Mouse (Mus musculus): ENCODE measurements around the gene Tmem25. TPM values are rescaled to one million over a fixed set of nuclear protein-coding genes. Genes with fewer than 3 reads are reported as not detected.
"Not testable (repeated sequence)": the region's sequence is repeated elsewhere in the genome, so short reads cannot be mapped to it uniquely, and the experiment has no call there.

Tmem25 gene
- total RNA-seq, 2 experiments from 2014 or later, result not detected

GRCm38 (mm10) chr9:44792842-44793241 is 6.3 kb downstream of the Tmem25 start:
- ATAC-seq (replicated peaks; ENCODE audit: low FRiP score, poor library complexity, severe bottlenecking), result no peak

- peak; percentile 99 for ATAC-seq (replicated peaks; ENCODE audit: low FRiP score, poor library complexity, severe bottlenecking)
Measured at GRCm38 (mm10) chr9:44772750-44773651, 26.1 kb downstream of the Tmem25 start.

DNA sequence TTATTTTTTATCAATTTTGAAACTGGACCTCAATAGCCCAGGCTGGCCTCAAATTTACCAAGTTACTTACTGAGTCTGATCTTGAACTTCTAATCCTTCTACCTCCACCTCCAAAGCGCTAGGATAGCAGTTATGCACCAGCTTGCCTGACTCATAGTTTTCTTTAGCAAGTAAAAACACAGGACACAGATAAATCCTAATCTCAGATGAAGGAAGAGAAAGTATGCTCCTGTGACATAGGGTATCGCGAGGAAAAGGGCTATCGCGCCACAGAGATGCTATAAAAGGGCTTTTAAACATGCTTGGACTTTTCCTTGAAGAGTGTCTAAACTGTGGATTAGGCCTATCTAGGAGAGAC is 26.7 kb downstream of the Tmem25 start:
- no peak for ATAC-seq (replicated peaks; ENCODE audit: low FRiP score, poor library complexity, severe bottlenecking)

DNA sequence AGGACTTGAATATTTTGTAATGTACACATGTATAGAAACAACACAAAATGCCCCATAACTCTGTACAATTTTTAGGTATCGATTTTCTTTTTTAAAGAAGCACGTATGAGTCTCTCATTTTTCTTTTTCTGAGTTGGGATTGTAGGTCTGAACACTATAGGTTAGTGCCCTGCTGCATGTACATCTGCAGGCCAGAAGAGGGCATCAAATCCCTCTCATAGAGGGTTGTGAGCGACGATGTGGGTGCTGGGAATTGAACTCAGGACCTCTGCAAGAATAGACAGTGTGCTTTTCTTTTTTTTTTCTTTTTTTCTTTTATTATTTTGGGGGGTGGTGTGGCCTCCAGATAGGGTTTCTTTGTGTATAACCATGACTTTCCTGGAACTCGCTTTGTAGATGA is 27.7 kb downstream of the Tmem25 start:
- ATAC-seq (replicated peaks; ENCODE audit: low FRiP score, poor library complexity, severe bottlenecking), result no peak

DNA sequence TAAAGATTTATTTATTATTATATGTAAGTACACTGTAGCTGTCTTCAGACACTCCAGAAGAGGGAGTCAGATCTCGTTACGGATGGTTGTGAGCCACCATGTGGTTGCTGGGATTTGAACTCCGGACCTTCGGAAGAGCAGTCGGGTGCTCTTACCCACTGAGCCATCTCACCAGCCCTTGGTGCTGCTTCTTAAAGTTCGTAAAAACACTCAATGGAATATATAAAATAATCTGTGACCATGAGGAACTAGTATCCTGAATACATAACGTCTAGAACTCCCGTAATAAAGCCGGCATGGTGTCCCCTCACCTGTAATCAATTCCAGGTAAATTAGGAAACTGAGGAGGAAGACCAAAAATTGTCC is 31.1 kb downstream of the Tmem25 start:
- not testable (repeated sequence) for ATAC-seq (replicated peaks; ENCODE audit: low FRiP score, poor library complexity, severe bottlenecking)

- peak; percentile 95 for ATAC-seq (replicated peaks; ENCODE audit: low FRiP score, poor library complexity, severe bottlenecking)
Measured at GRCm38 (mm10) chr9:44767101-44768028, 31.7 kb downstream of the Tmem25 start, which contains the start of the genes Arcn1 and Ift46. Arcn1 (minus strand) TSS chr9:44767845. Ift46 (plus strand) TSS chr9:44767908.

DNA sequence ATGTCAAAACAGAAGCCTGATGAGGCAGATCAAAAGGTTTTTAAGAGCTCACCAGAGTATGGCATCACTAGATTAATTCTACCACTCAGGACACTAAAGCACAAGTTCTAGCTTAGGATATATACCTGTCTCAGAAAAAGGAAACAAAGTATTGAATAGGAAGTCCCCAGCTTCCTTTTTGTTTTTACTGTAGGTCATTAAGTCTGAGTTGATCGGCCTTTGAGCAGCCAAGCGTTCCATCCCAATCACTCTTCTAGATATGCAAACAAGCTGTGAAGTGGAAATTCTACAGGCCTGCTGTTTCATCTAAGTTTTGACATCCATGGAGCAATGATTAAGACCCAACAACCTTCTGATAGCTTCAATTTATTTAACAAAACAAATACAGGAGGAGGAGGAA is 38.2 kb downstream of the Tmem25 start:
- no peak for ATAC-seq (replicated peaks; ENCODE audit: low FRiP score, poor library complexity, severe bottlenecking)

- ATAC-seq (replicated peaks; ENCODE audit: low FRiP score, poor library complexity, severe bottlenecking), result no peak
Measured at GRCm38 (mm10) chr9:44748473-44748872, 50.6 kb downstream of the Tmem25 start.

- ATAC-seq (replicated peaks; ENCODE audit: low FRiP score, poor library complexity, severe bottlenecking), result no peak
Measured at GRCm38 (mm10) chr9:44747341-44747740, 51.8 kb downstream of the Tmem25 start.

- no peak for ATAC-seq (replicated peaks; ENCODE audit: low FRiP score, poor library complexity, severe bottlenecking)
Measured at GRCm38 (mm10) chr9:44746666-44747065, 52.4 kb downstream of the Tmem25 start.

DNA sequence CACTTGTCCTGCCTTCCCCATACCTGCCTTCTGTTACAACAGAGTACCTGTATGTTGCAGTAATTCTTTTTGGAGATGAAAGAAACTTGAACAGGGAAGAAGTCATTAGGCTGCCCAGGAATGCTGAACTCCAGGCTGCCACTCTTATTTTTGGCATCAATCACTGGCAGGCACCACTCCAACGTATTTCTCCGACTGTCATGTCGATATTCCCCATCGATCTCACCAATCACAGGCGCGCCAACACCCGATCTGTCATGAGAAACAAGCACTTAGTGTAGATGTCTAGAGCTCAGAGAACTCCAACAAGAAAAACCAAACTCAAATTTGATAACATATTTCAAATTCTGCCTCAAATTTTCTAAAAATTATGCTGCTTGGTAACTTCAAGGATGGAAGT is 53.7 kb downstream of the Tmem25 start:
- no peak for ATAC-seq (replicated peaks; ENCODE audit: low FRiP score, poor library complexity, severe bottlenecking)

Other genes starting within 250 kb of the Tmem25 start
- not detected in 2 replicates for gene Cxcr5, start 237.4 kb downstream of the Tmem25 start, total RNA-seq (2015; ENCODE audit: low replicate concordance)
- gene Cxcr5, start 237.4 kb downstream of the Tmem25 start, total RNA-seq (2017; ENCODE audit: low replicate concordance), result not detected in 2 replicates
- 53.1 and 53.8 TPM in 2 replicates for gene Ddx6, start 194.4 kb downstream of the Tmem25 start, total RNA-seq (2015; ENCODE audit: low replicate concordance)
- 109 and 114 TPM in 2 replicates for gene Ddx6, start 194.4 kb downstream of the Tmem25 start, total RNA-seq (2017; ENCODE audit: low replicate concordance)
- not detected in 2 replicates for gene Treh, start 126.1 kb downstream of the Tmem25 start, total RNA-seq (2015; ENCODE audit: low replicate concordance)
- gene Treh, start 126.1 kb downstream of the Tmem25 start, total RNA-seq (2017; ENCODE audit: low replicate concordance), result not detected in 2 replicates
- gene Phldb1, start 64.1 kb downstream of the Tmem25 start, total RNA-seq (2015; ENCODE audit: low replicate concordance), result 0.42 and 6.1 TPM in 2 replicates
- 2.9 TPM in 2 replicates for gene Phldb1, start 64.1 kb downstream of the Tmem25 start, total RNA-seq (2017; ENCODE audit: low replicate concordance)
- 52.6 and 60.4 TPM in 2 replicates for gene Arcn1, start 31.5 kb downstream of the Tmem25 start, total RNA-seq (2015; ENCODE audit: low replicate concordance)
- 66.1 and 94.8 TPM in 2 replicates for gene Arcn1, start 31.5 kb downstream of the Tmem25 start, total RNA-seq (2017; ENCODE audit: low replicate concordance)
- 62.1 and 85.9 TPM in 2 replicates for gene Ift46, start 31.4 kb downstream of the Tmem25 start, total RNA-seq (2015; ENCODE audit: low replicate concordance)
- 40.4 and 54.4 TPM in 2 replicates for gene Ift46, start 31.4 kb downstream of the Tmem25 start, total RNA-seq (2017; ENCODE audit: low replicate concordance)
- gene Ttc36, start 3.8 kb upstream of the Tmem25 start, total RNA-seq (2015; ENCODE audit: low replicate concordance), result not detected in 2 replicates
- 1.4 TPM in 1 of 2 replicates, not detected in the other for gene Ttc36, start 3.8 kb upstream of the Tmem25 start, total RNA-seq (2017; ENCODE audit: low replicate concordance)
- 15.8 and 32.8 TPM in 2 replicates for gene Kmt2a, start 82.0 kb upstream of the Tmem25 start, total RNA-seq (2015; ENCODE audit: low replicate concordance)
- 6.0 and 7.8 TPM in 2 replicates for gene Kmt2a, start 82.0 kb upstream of the Tmem25 start, total RNA-seq (2017; ENCODE audit: low replicate concordance)
- 219 and 228 TPM in 2 replicates for gene Atp5l, start 121.4 kb upstream of the Tmem25 start, total RNA-seq (2015; ENCODE audit: low replicate concordance)
- 38.1 and 117 TPM in 2 replicates for gene Atp5l, start 121.4 kb upstream of the Tmem25 start, total RNA-seq (2017; ENCODE audit: low replicate concordance)
- gene Ube4a, start 166.3 kb upstream of the Tmem25 start, total RNA-seq (2015; ENCODE audit: low replicate concordance), result 19.0 and 38.2 TPM in 2 replicates
- gene Ube4a, start 166.3 kb upstream of the Tmem25 start, total RNA-seq (2017; ENCODE audit: low replicate concordance), result 29.6 and 53.4 TPM in 2 replicates
- 6.9 TPM in 1 of 2 replicates, not detected in the other for gene Cd3g, start 181.1 kb upstream of the Tmem25 start, total RNA-seq (2015; ENCODE audit: low replicate concordance)
- 0.98 and 6.6 TPM in 2 replicates for gene Cd3g, start 181.1 kb upstream of the Tmem25 start, total RNA-seq (2017; ENCODE audit: low replicate concordance)
- gene Cd3d, start 182.5 kb upstream of the Tmem25 start, total RNA-seq (2015; ENCODE audit: low replicate concordance), result not detected in 2 replicates
- not detected in 2 replicates for gene Cd3d, start 182.5 kb upstream of the Tmem25 start, total RNA-seq (2017; ENCODE audit: low replicate concordance)
- gene Cd3e, start 210.3 kb upstream of the Tmem25 start, total RNA-seq (2015; ENCODE audit: low replicate concordance), result not detected in 2 replicates
- 0.43 TPM in 1 of 2 replicates, not detected in the other for gene Cd3e, start 210.3 kb upstream of the Tmem25 start, total RNA-seq (2017; ENCODE audit: low replicate concordance)
- gene Mpzl2, start 240.5 kb upstream of the Tmem25 start, total RNA-seq (2015; ENCODE audit: low replicate concordance), result not detected in 2 replicates
- not detected in 2 replicates for gene Mpzl2, start 240.5 kb upstream of the Tmem25 start, total RNA-seq (2017; ENCODE audit: low replicate concordance)

All from erythroblast, adult 5-6 weeks (primary cell).